Mouse (Mus musculus) megakaryocyte, embryonic 14.5 days (primary cell): Measurements from ENCODE around the gene Cd160. TPM values are rescaled to one million over a fixed set of nuclear protein-coding genes. Genes with fewer than 3 reads are reported as not detected.

Experiments used
- H3K27me3 ChIP-seq: replicated peaks from 2 replicates; pipeline ENCODE3; 2012; ENCODE audit warnings: inconsistent platforms
- H3K36me3 ChIP-seq: replicated peaks from 2 replicates; pipeline ENCODE3; 2012; ENCODE audit warnings: low read length, inconsistent platforms, mixed read lengths
- H3K4me1 ChIP-seq: 2 replicates; pipeline ENCODE4 v1.6.1; 2012; ENCODE audit warnings: inconsistent platforms
- H3K4me3 ChIP-seq: replicated peaks from 2 replicates; pipeline ENCODE3; 2012; ENCODE audit warnings: moderate library complexity, mild to moderate bottlenecking, inconsistent platforms
- H3K9me3 ChIP-seq: 2 replicates; pipeline ENCODE4 v1.6.1; 2012; ENCODE audit warnings: inconsistent platforms
- FLI1 ChIP-seq: IDR thresholded peaks from 2 replicates; pipeline ENCODE4 v1.6.1; 2012; ENCODE audit warnings: low read length, inconsistent platforms, mixed read lengths
- GATA1 ChIP-seq: IDR thresholded peaks from 3 replicates; pipeline ENCODE4 v1.6.1; 2012; ENCODE audit warnings: mixed read lengths, low read length, inconsistent platforms, borderline replicate concordance
- polyA plus RNA-seq: library from polyadenylated mRNA; stranded (reverse); fragments of >175 nt; gene quantifications from 2 replicates; pipeline ENCODE4 v1.2.3, GENCODE M21; 2012; ENCODE audit warnings: low replicate concordance; ENCODE audit not compliant: insufficient read depth

Gene Cd160
- polyA plus RNA-seq = not detected in 2 replicates

DNA sequence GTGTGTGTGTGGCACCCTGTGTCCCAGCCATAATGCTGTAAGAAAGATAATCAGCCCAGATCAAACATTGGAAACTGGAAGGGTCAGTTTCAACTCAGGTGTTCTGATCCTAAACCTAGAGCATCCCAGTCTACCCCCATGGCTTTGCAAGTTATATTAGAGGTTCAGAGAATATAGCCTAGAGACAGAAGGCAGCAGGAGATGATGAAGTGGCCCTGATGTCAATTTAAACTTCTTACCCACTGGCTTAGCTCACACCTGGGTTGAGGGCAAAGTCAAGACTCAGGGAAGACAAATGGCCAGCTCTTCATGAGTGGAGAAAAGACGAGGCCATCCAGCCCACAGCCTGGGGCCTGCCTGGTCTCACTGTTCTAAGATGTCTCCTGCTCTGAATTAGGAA, at the start of gene Cd160, which contains the start of gene Pdzk1:
Cd160 (minus strand) TSS at position 368 of the 400 bp plus-strand sequence.
Pdzk1 (plus strand) TSS at position 301 of the 400 bp plus-strand sequence.
- Histone ChIP-seq H3K36me3 (no peaks in the 10 kb centered on the region), H3K4me3 (no peak within 1 kb of the TSS), H3K4me1 (no peaks in the 10 kb centered on the region), H3K27me3 (peaks cover 20% of the 10 kb centered on the region), H3K9me3 (peaks cover 4% of the 10 kb centered on the region; the same call in 1 of the 2 replicates)
- TF ChIP-seq FLI1 (no peak), GATA1 (no peak)

DNA sequence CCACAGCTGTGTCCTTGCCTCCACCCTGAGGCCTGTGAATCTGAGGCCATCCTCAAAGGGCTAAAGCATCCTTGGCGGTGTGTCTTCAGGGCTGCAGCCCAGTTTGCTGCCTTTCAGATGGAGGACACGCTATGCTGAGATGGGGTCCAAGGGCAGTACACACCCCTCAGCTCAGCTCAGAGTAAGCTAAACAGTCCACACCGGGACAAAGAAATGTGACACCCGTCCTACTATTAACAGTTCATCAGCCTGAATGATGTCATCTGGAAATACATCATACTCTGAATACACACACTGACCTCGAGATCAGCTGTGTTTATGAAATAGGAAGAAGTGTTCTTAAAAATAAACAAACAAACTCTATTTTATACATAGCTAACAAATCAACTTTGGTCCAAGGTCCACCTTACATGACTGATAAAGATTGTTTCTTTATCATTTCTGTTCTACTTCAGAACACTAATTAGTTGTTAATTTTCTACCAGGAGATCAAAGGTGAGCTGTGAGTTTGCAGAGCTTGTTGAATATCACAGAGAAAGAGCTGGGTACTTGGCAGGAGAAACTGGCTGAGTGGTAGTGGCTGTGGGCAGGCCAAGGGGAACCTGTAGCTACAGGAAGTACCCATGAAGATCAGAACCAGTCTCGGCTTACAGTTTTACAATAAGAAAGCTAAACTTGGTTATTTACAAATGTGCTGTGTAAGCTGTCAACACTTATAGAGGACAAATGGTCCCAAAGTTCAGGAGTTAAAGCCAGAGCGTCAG, 45.8 kb upstream of the Cd160 start:
- H3K36me3 ChIP-seq = peaks cover 94% of the 10 kb centered on the region
- H3K4me3 ChIP-seq = no peak overlapping the region
- no peaks in the 10 kb centered on the region for H3K9me3 ChIP-seq
- no peaks in the 10 kb centered on the region for H3K27me3 ChIP-seq
- H3K4me1 ChIP-seq = no peaks in the 10 kb centered on the region
- TF ChIP-seq FLI1 = no peak
- TF ChIP-seq GATA1 = no peak

DNA sequence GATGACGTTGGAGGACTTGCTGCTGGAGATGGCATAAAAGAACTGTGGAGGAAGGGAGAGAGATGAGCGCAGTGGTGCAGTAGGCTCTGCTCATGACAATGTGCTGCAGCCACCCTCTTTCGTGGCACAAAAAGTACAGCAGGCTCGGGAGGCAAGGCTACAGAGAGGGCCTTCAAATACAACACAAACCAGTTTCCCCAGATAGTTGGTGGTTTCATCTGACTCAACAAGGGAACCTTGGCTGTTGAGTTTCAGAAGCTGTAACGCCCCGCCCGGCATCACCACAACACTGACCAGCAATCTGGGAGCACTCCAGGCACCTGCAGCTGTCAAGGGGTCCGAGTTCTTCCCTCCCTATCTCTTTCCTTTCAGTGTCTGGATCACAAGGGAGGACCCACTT, 43.4 kb upstream of the Cd160 start:
- no peak for TF ChIP-seq GATA1
- TF ChIP-seq FLI1 = no peak
- Histone ChIP-seq H3K27me3 (no peaks in the 10 kb centered on the region), H3K4me1 (no peaks in the 10 kb centered on the region), H3K36me3 (peaks cover 97% of the 10 kb centered on the region), H3K9me3 (no peaks in the 10 kb centered on the region), H3K4me3 (peak overlapping the region; percentile 10)

DNA sequence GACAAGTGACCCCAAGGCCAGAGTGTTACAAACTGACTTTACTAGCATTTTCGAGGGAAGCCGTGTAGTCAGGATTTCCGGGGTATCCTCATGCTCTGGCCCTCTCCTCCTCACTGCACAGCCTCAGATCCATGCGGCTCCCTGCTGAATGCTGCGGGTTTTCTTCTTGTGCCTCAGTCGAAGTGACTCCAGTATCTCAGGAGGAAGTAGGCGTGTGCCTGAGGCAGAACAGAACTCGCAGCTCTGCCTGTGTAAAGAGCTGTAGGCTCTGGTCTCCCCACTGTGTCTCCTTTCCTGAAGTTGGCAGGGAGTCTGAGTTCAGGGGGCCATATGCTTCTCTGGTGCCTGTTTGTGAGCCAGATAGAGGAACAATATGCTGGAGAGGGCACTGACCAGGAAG, 41.9 kb upstream of the Cd160 start:
- Histone ChIP-seq H3K36me3 (peaks cover 84% of the 10 kb centered on the region), H3K4me3 (no peak overlapping the region), H3K9me3 (no peaks in the 10 kb centered on the region), H3K4me1 (no peaks in the 10 kb centered on the region), H3K27me3 (no peaks in the 10 kb centered on the region)
- TF ChIP-seq GATA1 (no peak), FLI1 (no peak)

DNA sequence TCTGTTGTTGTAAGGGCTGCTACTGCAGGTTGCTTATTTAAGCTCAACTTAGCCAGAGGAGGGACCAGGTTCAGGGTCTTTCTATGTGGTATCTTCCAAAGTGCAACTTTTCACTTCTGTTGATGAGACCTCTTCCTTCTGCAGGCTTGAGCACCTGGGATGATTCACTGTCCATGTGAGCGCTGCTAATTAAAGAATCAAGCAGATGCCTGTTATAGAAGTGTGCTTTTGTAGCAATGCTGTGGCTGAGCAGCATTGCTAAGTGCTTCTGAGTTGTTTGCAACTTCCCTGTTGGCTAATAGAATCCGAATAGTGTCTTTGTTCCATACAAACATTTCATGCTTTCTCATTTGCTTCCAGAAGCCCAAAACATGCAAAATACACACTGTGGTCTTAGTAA, 41.1 kb upstream of the Cd160 start:
- no peaks in the 10 kb centered on the region for H3K4me1 ChIP-seq
- peaks cover 76% of the 10 kb centered on the region for H3K36me3 ChIP-seq
- no peaks in the 10 kb centered on the region for H3K9me3 ChIP-seq
- no peak overlapping the region for H3K4me3 ChIP-seq
- H3K27me3 ChIP-seq = no peaks in the 10 kb centered on the region
- TF ChIP-seq FLI1 = no peak
- no peak for TF ChIP-seq GATA1

DNA sequence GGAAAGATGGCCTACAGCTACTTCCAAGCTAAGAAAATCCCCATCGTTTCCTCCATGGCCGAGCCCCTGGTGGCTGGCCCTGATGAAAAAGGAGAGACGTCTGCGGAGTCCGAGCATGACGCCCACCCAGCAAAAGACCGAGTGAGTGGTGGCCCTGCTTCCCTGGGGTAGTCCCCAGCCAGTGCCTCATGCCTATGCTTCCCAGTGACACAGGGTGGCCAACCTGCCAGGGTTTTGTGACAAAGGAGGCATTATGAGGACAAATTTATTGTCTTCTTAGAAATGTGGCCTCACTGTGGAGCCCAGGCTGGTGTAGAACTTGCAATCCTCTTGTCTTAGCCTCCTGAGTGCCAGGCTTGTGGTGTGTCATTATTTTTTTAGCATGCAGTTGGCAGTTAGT, 39.9 kb upstream of the Cd160 start:
- TF ChIP-seq FLI1 (no peak), GATA1 (no peak)
- Histone ChIP-seq H3K27me3 (no peaks in the 10 kb centered on the region), H3K4me1 (no peaks in the 10 kb centered on the region), H3K4me3 (no peak overlapping the region), H3K36me3 (peaks cover 65% of the 10 kb centered on the region), H3K9me3 (no peaks in the 10 kb centered on the region)

DNA sequence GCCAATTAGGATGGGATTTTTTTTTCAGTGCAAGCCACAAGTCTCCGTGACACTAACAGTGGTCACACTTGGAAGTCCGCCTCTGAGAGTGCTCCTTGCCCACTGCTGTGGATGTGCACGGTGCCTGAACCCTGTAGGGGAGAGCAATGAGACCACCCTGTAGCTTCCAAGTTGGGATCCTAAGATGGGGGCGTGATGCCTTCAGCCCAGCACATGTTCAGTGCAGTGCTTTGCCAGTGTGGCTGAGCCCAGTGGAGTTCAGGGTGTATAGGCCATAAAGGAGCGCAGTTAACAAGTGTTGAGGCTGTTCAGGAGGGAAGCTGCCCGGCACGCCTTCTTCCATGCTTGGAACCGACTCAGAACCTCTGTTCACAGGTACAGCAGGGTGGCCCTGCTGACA, 39.4 kb upstream of the Cd160 start:
- no peaks in the 10 kb centered on the region for H3K9me3 ChIP-seq
- H3K36me3 ChIP-seq = peaks cover 60% of the 10 kb centered on the region
- H3K4me1 ChIP-seq = no peaks in the 10 kb centered on the region
- no peaks in the 10 kb centered on the region for H3K27me3 ChIP-seq
- TF ChIP-seq FLI1 = no peak
- TF ChIP-seq GATA1 = no peak
- no peak overlapping the region for H3K4me3 ChIP-seq

DNA sequence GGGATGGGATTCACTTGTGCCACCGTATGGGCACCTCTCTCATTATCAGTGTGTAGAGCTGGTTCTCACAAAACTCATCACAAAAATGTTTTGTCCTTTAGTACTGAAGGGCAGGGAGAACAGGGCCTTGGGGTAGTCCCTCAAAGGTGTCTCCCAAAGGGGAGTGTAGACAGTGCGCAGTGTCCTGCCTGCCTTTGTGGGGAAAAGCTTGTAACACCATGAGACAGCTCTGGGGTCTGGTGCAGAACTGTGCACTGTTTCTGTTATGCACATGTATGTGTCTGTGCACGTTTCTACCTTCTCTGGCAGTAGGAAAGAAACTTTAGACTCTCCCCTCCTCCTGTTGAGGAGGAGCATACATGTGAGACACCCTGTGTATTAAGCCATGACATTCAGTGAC, 38.7 kb upstream of the Cd160 start:
- no peaks in the 10 kb centered on the region for H3K9me3 ChIP-seq
- no peaks in the 10 kb centered on the region for H3K27me3 ChIP-seq
- H3K36me3 ChIP-seq = peaks cover 53% of the 10 kb centered on the region
- H3K4me3 ChIP-seq = no peak overlapping the region
- TF ChIP-seq GATA1 = no peak
- no peak for TF ChIP-seq FLI1
- no peaks in the 10 kb centered on the region for H3K4me1 ChIP-seq

DNA sequence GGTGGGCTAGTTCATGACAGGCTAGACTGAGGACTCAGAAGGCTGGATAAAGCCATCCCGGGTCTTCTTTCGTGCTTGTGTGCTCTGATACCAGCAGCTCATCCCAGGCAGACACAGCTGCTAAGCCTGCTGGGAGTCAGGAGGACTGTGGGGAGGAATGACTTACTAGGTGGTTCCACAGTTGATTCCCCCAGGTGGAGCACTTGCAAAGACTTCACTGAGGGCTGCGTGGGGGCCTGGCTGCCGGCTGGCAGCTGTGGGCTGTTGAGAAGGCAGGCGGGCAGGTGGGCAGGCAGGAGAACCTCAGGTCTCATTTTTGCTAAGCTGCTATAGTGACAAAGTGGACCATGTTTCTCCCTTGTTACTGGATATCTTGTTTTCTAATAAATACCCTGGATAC, 31.3 kb upstream of the Cd160 start:
- H3K9me3 ChIP-seq = no peaks in the 10 kb centered on the region
- no peaks in the 10 kb centered on the region for H3K27me3 ChIP-seq

DNA sequence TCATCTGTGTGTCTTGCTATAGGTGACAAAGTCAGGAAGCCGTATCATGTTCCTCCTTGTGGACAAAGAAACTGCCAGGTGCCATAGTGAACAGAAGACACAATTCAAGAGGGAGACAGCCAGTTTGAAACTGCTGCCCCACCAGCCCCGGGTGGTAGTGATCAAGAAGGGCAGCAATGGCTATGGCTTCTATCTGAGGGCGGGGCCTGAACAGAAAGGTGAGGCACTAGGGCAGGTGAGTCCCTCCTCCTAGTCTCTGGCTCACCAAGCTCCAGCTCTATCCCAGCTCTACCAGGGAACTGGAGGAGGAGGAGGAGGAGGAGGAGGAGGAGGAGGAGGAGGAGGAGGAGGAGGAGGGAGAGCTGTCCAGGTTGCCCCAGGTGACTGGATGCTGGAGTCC, 26.7 kb upstream of the Cd160 start:
- Histone ChIP-seq H3K9me3 (no peaks in the 10 kb centered on the region), H3K36me3 (peaks cover 9% of the 10 kb centered on the region), H3K27me3 (peaks cover 10% of the 10 kb centered on the region), H3K4me1 (no peaks in the 10 kb centered on the region), H3K4me3 (no peak overlapping the region)
- no peak for TF ChIP-seq FLI1
- no peak for TF ChIP-seq GATA1

More for the DNA sequence above, 31.3 kb upstream of the Cd160 start:
- Histone ChIP-seq H3K4me3 (no peak overlapping the region), H3K4me1 (no peaks in the 10 kb centered on the region), H3K36me3 (peaks cover 9% of the 10 kb centered on the region)
- TF ChIP-seq GATA1 (no peak), FLI1 (no peak)
